Mouse (Mus musculus) midbrain, embryonic 14.5 days (tissue): ENCODE measurements around the gene Pou2f3. TPM values are rescaled to one million over a fixed set of nuclear protein-coding genes. Genes with fewer than 3 reads are reported as not detected.

Experiments
- ATAC-seq: fragments of 200-750 bp; cut with Nextera tagmentation; 2 replicates; pipeline ENCODE4 v1.8.0; 2017; ENCODE audit warnings: moderate number of reproducible peaks, moderate library complexity; ENCODE audit not compliant: low FRiP score, low TSS enrichment
- DNase-seq: peaks from one replicate; pipeline ENCODE4 v3.0.0-alpha.2; 2015
- H3K27ac ChIP-seq: fragments of 300-500 bp; sonication (generic); replicated peaks from 2 replicates; pipeline ENCODE4 v1.5.1; 2014; ENCODE audit warnings: mild to moderate bottlenecking, low read depth, low read length, moderate library complexity
- H3K27me3 ChIP-seq: fragments of 300-500 bp; sonication (generic); 2 replicates; pipeline ENCODE4 v1.6.1; 2014; ENCODE audit warnings: low read length, control low read depth, mixed read lengths; ENCODE audit not compliant: control insufficient read depth, insufficient read depth
- H3K36me3 ChIP-seq: fragments of 300-500 bp; sonication (generic); 2 replicates; pipeline ENCODE4 v1.6.1; 2014; ENCODE audit warnings: low read length, control low read depth; ENCODE audit not compliant: control insufficient read depth, insufficient read depth
- H3K4me1 ChIP-seq: fragments of 300-500 bp; sonication (generic); 2 replicates; pipeline ENCODE4 v1.6.1; 2014; ENCODE audit warnings: mild to moderate bottlenecking, antibody characterized with exemption, low read length, control low read depth; ENCODE audit not compliant: control insufficient read depth, insufficient read depth
- H3K4me2 ChIP-seq: fragments of 300-500 bp; sonication (generic); 2 replicates; pipeline ENCODE4 v1.6.1; 2014; ENCODE audit warnings: mild to moderate bottlenecking, low read length, moderate library complexity
- H3K4me3 ChIP-seq: fragments of 300-500 bp; sonication (generic); replicated peaks from 2 replicates; pipeline ENCODE4 v1.5.1; 2014; ENCODE audit warnings: low read depth, low read length
- H3K9ac ChIP-seq: fragments of 300-500 bp; sonication (generic); replicated peaks from 2 replicates; pipeline ENCODE4 v1.6.1; 2014; ENCODE audit warnings: mild to moderate bottlenecking, low read length, moderate library complexity
- H3K9me3 ChIP-seq: fragments of 300-500 bp; sonication (generic); 2 replicates; pipeline ENCODE4 v1.6.1; 2016; ENCODE audit warnings: low read length, control low read depth, mixed read lengths; ENCODE audit not compliant: control insufficient read depth
- WGBS: fragments of 180-500 bp; shearing (Covaris S2); extraction: QIAGEN DNeasy Blood & Tissue Kit; methylation state at CpG from one replicate; pipeline ENCODE4 v1.1.7; 2014; 5-methylcytosine and 5-hydroxymethylcytosine counted together
- polyA plus RNA-seq: library from polyadenylated mRNA; unstranded; fragments of >200 nt; fragmentation: Nextera tagmentation; extraction: Ambion mirVana; gene quantifications from 2 replicates; pipeline ENCODE4 v1.2.1, GENCODE M21; 2014

Gene Pou2f3
- polyA plus RNA-seq, 1 experiment from 2014 or later = not detected

DNA sequence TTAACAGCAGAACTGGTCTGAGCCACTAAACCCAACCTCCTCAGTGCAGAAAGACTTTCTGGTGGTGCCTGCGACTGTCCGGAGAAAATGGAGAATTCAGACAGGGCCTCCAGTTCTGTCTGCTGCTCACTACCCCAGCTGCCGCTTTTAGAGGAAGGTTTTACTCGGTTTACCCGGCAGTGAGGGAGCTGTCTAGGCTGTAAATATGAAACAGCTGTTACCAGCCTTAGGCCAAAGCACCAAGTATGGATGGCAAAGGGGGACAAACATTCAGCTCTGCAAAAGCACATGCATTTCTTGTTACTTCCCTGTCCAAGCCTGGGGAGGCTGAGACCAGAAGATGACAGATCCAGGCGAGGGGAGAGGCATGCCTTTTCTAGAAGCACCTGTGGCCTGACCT, 43.8 kb downstream of the Pou2f3 start:
- 87% methylated on average over 6 of the region's 6 CpGs for WGBS
- ATAC-seq = no peak

GRCm38 (mm10) chr9:43155960-43156359, 54.2 kb downstream of the Pou2f3 start:
- H3K9me3 ChIP-seq = no peaks in the 10 kb centered on the region
- no peaks in the 10 kb centered on the region for H3K4me1 ChIP-seq
- DNase-seq (no peak), ATAC-seq (no peak)
- WGBS = 87% methylated on average over 6 of the region's 6 CpGs
- no peak overlapping the region for H3K4me3 ChIP-seq
- no peak overlapping the region for H3K27ac ChIP-seq
- no peaks in the 10 kb centered on the region for H3K27me3 ChIP-seq
- H3K36me3 ChIP-seq = no peaks in the 10 kb centered on the region
- no peak overlapping the region for H3K4me2 ChIP-seq
- H3K9ac ChIP-seq = no peak overlapping the region

More for the DNA sequence above, 43.8 kb downstream of the Pou2f3 start:
- H3K27ac ChIP-seq = no peak overlapping the region
- no peaks in the 10 kb centered on the region for H3K36me3 ChIP-seq
- H3K4me1 ChIP-seq = no peaks in the 10 kb centered on the region
- H3K4me2 ChIP-seq = no peak overlapping the region
- H3K4me3 ChIP-seq = no peak overlapping the region
- H3K9ac ChIP-seq = no peak overlapping the region
- no peaks in the 10 kb centered on the region for H3K9me3 ChIP-seq
- no peak for DNase-seq
- no peaks in the 10 kb centered on the region for H3K27me3 ChIP-seq

DNA sequence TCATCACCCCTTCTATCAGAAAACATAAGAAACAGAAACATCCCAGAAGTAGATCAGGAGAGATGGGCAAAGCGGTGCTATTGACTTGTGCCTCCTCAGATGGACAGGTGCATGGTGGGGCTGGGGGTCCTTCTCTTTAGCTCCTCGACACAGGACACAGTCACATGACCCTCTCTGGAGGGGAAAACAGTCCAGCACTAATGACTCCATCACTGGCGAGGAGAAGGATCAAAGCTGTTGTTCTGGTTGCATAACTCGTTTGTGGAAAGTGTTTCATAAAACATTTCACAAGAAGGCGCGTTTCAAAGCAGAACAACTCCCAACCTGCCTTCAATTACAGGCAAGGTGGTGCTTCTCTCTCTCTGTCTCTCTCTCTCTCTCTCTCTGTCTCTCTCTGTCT, 58.4 kb downstream of the Pou2f3 start:
- DNase-seq = no peak
- ATAC-seq = no peak

GRCm38 (mm10) chr9:43150957-43151356, 59.2 kb downstream of the Pou2f3 start:
- no peak overlapping the region for H3K4me3 ChIP-seq
- no peak for ATAC-seq
- 72% methylated on average over 9 of the region's 9 CpGs for WGBS
- no peaks in the 10 kb centered on the region; the same call in 1 of the 2 replicates for H3K4me1 ChIP-seq
- H3K4me2 ChIP-seq = no peak overlapping the region
- no peak overlapping the region for H3K27ac ChIP-seq
- H3K36me3 ChIP-seq = no peaks in the 10 kb centered on the region
- no peaks in the 10 kb centered on the region for H3K9me3 ChIP-seq
- no peaks in the 10 kb centered on the region for H3K27me3 ChIP-seq
- no peak overlapping the region for H3K9ac ChIP-seq
- DNase-seq = peak; percentile 8

More for the DNA sequence above, 58.4 kb downstream of the Pou2f3 start:
- Histone ChIP-seq H3K27me3 (no peaks in the 10 kb centered on the region), H3K4me3 (no peak overlapping the region), H3K36me3 (no peaks in the 10 kb centered on the region), H3K4me1 (no peaks in the 10 kb centered on the region; the same call in 1 of the 2 replicates), H3K27ac (no peak overlapping the region), H3K9me3 (no peaks in the 10 kb centered on the region), H3K9ac (no peak overlapping the region), H3K4me2 (no peak overlapping the region)
- WGBS = 85% methylated on average over 6 of the region's 6 CpGs

- DNase-seq (peak; percentile 47), ATAC-seq (no peak)
- H3K4me1 ChIP-seq = no peaks in the 10 kb centered on the region; the same call in 1 of the 2 replicates
- H3K9ac ChIP-seq = no peak overlapping the region
- 76% methylated on average over 10 of the region's 10 CpGs for WGBS
- H3K36me3 ChIP-seq = no peaks in the 10 kb centered on the region
- H3K27ac ChIP-seq = no peak overlapping the region
- no peaks in the 10 kb centered on the region for H3K27me3 ChIP-seq
- H3K4me3 ChIP-seq = no peak overlapping the region
- H3K4me2 ChIP-seq = no peak overlapping the region
- no peaks in the 10 kb centered on the region for H3K9me3 ChIP-seq
Observed at GRCm38 (mm10) chr9:43150075-43150474, 60.1 kb downstream of the Pou2f3 start.

DNA sequence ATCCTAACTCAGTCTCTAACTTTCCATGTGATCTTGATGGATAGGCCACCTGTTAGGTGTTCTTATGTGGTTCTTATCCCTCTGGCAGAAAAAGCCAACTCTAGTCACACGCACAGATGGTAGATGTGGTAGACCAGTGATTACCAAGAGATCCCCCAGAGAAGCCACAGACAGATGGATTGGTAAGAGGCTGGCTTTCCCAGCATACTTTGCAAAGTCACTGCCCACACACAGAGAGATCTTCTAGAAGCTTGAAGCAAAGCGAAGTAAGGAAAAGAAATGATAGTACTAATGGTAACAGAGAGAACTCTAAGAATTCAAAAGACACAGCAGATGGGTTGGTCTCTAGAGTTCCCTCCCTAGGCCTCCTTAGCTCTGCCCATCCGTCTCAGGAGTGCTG, 60.7 kb downstream of the Pou2f3 start:
- Histone ChIP-seq H3K9ac (no peak overlapping the region), H3K4me1 (no peaks in the 10 kb centered on the region; the same call in 1 of the 2 replicates), H3K4me3 (no peak overlapping the region), H3K9me3 (no peaks in the 10 kb centered on the region), H3K36me3 (no peaks in the 10 kb centered on the region), H3K4me2 (no peak overlapping the region), H3K27me3 (no peaks in the 10 kb centered on the region), H3K27ac (no peak overlapping the region)
- no peak for ATAC-seq
- 86% methylated on average over 3 of the region's 3 CpGs for WGBS
- DNase-seq = no peak

DNA sequence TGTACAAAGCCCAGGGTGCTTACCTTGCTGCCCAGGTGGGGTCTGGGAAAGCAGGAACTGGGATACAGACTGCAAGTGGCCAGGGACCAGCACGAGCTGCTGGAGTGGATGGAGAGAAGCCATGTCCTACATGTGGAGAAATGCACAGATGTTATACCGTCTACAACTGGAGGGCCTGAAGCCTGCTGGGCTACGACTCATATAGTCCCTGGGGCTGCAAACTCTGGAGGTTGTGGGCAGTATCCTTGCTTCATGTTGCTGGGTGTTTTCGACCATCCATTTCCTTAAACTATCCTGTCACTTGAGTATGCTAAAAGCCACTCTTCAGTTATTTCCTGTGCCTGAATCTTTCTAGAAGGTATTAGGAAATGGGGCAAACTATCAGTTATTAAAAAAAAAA, 65.0 kb downstream of the Pou2f3 start:
- Histone ChIP-seq H3K9ac (no peak overlapping the region), H3K36me3 (no peaks in the 10 kb centered on the region), H3K4me2 (no peak overlapping the region), H3K4me3 (no peak overlapping the region), H3K4me1 (no peaks in the 10 kb centered on the region), H3K27ac (no peak overlapping the region), H3K9me3 (no peaks in the 10 kb centered on the region), H3K27me3 (no peaks in the 10 kb centered on the region)
- DNase-seq = no peak
- 88% methylated on average over 4 of the region's 4 CpGs for WGBS
- ATAC-seq = no peak

- H3K4me3 ChIP-seq = no peak overlapping the region
- WGBS = 75% methylated on average over 12 of the region's 12 CpGs
Observed at GRCm38 (mm10) chr9:43144206-43144810, 65.9 kb downstream of the Pou2f3 start.

GRCm38 (mm10) chr9:43141839-43142238, 68.3 kb downstream of the Pou2f3 start:
- DNase-seq = peak; percentile 89
- Histone ChIP-seq H3K36me3 (no peaks in the 10 kb centered on the region), H3K4me1 (no peaks in the 10 kb centered on the region), H3K4me3 (no peak overlapping the region), H3K4me2 (no peak overlapping the region), H3K27ac (no peak overlapping the region), H3K27me3 (no peaks in the 10 kb centered on the region), H3K9ac (no peak overlapping the region), H3K9me3 (no peaks in the 10 kb centered on the region)
- no peak for ATAC-seq
- 9% methylated on average over 4 of the region's 4 CpGs for WGBS

More at GRCm38 (mm10) chr9:43144206-43144810, 65.9 kb downstream of the Pou2f3 start:
- peak; percentile 28 for DNase-seq
- no peak for ATAC-seq
- H3K9me3 ChIP-seq = no peaks in the 10 kb centered on the region
- no peak overlapping the region for H3K9ac ChIP-seq
- no peak overlapping the region for H3K4me2 ChIP-seq
- H3K27me3 ChIP-seq = no peaks in the 10 kb centered on the region
- H3K36me3 ChIP-seq = no peaks in the 10 kb centered on the region
- H3K4me1 ChIP-seq = no peaks in the 10 kb centered on the region
- H3K27ac ChIP-seq = no peak overlapping the region
